Mouse (Mus musculus): ENCODE data around the gene Spata33. TPM values are rescaled to one million over a fixed set of nuclear protein-coding genes. Genes with fewer than 3 reads are reported as not detected.
"Not testable (repeated sequence)": the region's sequence is repeated elsewhere in the genome, so short reads cannot be mapped to it uniquely, and the experiment has no call there.

Gene Spata33
- polyA plus RNA-seq (2015; fragmentation: Nextera tagmentation; extraction: Ambion mirVana) = 7.8 and 8.4 TPM in 2 replicates

- WGBS = 2% methylated on average over 76 of the region's 76 CpGs
- peak; percentile 94 for ATAC-seq (ENCODE audit: low FRiP score)
These were observed at the start of gene Spata33, which contains the start of gene Chmp1a for GRCm38 (mm10) chr8:123212321-123213117. TSS of gene Spata33 (plus strand) at chr8:123212832. TSS of gene Chmp1a (minus strand) at chr8:123212763.

GRCm38 (mm10) chr8:123181391-123181790 lies 31.2 kb upstream of the Spata33 start:
- Histone ChIP-seq H3K36me3 (no peaks in the 10 kb centered on the region), H3K9me3 (no peaks in the 10 kb centered on the region), H3K4me3 (no peak overlapping the region), H3K27me3 (no peaks in the 10 kb centered on the region), H3K4me2 (no peak overlapping the region), H3K4me1 (replicated peaks) (no peaks in the 10 kb centered on the region), H3K9ac (no peak overlapping the region), H3K27ac (no peak overlapping the region)
- WGBS = 66% methylated on average over 3 of the region's 3 CpGs
- ATAC-seq (ENCODE audit: low FRiP score) = no peak

More at GRCm38 (mm10) chr8:123212321-123213117, at the start of gene Spata33, which contains the start of gene Chmp1a:
- H3K36me3 ChIP-seq = peaks cover 28% of the 10 kb centered on the region
- peak within 1 kb of the TSS; percentile 99 for H3K9ac ChIP-seq
- H3K4me3 ChIP-seq = peak within 1 kb of the TSS; percentile 97
- peak within 1 kb of the TSS; percentile 94 for H3K4me2 ChIP-seq
- H3K9me3 ChIP-seq = no peaks in the 10 kb centered on the region
- no peaks in the 10 kb centered on the region for H3K27me3 ChIP-seq
- peak within 1 kb of the TSS; percentile 70 for H3K27ac ChIP-seq
- H3K4me1 ChIP-seq (replicated peaks) = peaks cover 26% of the 10 kb centered on the region

GRCm38 (mm10) chr8:123185566-123186409 lies 26.8 kb upstream of the Spata33 start, which contains the start of gene Dpep1:
TSS of gene Dpep1 (plus strand) at chr8:123186242.
- 47% methylated on average over 19 of the region's 19 CpGs for WGBS
- no peak for ATAC-seq (ENCODE audit: low FRiP score)

GRCm38 (mm10) chr8:123188006-123188405 lies 24.6 kb upstream of the Spata33 start:
- ATAC-seq (ENCODE audit: low FRiP score) = no peak
- Histone ChIP-seq H3K27me3 (no peaks in the 10 kb centered on the region), H3K4me1 (replicated peaks) (no peaks in the 10 kb centered on the region; the same call in 1 of the 2 replicates), H3K9ac (no peak overlapping the region), H3K4me3 (no peak overlapping the region), H3K4me2 (no peak overlapping the region), H3K36me3 (no peaks in the 10 kb centered on the region), H3K27ac (no peak overlapping the region), H3K9me3 (no peaks in the 10 kb centered on the region)
- WGBS = 91% methylated on average over 2 of the region's 2 CpGs

More at GRCm38 (mm10) chr8:123185566-123186409, 26.8 kb upstream of the Spata33 start, which contains the start of gene Dpep1:
- no peak within 1 kb of the TSS for H3K4me3 ChIP-seq
- no peak within 1 kb of the TSS for H3K27ac ChIP-seq
- H3K4me1 ChIP-seq (replicated peaks) = no peaks in the 10 kb centered on the region; the same call in 1 of the 2 replicates
- H3K9me3 ChIP-seq = no peaks in the 10 kb centered on the region
- H3K9ac ChIP-seq = no peak within 1 kb of the TSS
- H3K36me3 ChIP-seq = no peaks in the 10 kb centered on the region
- no peaks in the 10 kb centered on the region for H3K27me3 ChIP-seq
- H3K4me2 ChIP-seq = no peak within 1 kb of the TSS

GRCm38 (mm10) chr8:123188841-123189240 lies 23.8 kb upstream of the Spata33 start:
- no peak for ATAC-seq (ENCODE audit: low FRiP score)
- no peaks in the 10 kb centered on the region for H3K27me3 ChIP-seq
- no peak overlapping the region for H3K27ac ChIP-seq
- no peaks in the 10 kb centered on the region for H3K36me3 ChIP-seq
- no peak overlapping the region for H3K4me2 ChIP-seq
- H3K4me1 ChIP-seq (replicated peaks) = no peaks in the 10 kb centered on the region; the same call in 1 of the 2 replicates
- no peaks in the 10 kb centered on the region for H3K9me3 ChIP-seq
- H3K9ac ChIP-seq = no peak overlapping the region
- 83% methylated on average over 7 of the region's 7 CpGs for WGBS
- H3K4me3 ChIP-seq = no peak overlapping the region

- no peaks in the 10 kb centered on the region for H3K36me3 ChIP-seq
- no peaks in the 10 kb centered on the region; the same call in 1 of the 2 replicates for H3K4me1 ChIP-seq (replicated peaks)
- H3K9ac ChIP-seq = no peak overlapping the region
- no peaks in the 10 kb centered on the region for H3K9me3 ChIP-seq
- H3K4me3 ChIP-seq = no peak overlapping the region
- H3K27me3 ChIP-seq = no peaks in the 10 kb centered on the region
- no peak for ATAC-seq (ENCODE audit: low FRiP score)
- 2% methylated on average over 9 of the region's 9 CpGs for WGBS
- H3K27ac ChIP-seq = no peak overlapping the region
- H3K4me2 ChIP-seq = no peak overlapping the region
These were observed 22.0 kb upstream of the Spata33 start for GRCm38 (mm10) chr8:123190678-123191077.

GRCm38 (mm10) chr8:123191908-123192307 lies 20.7 kb upstream of the Spata33 start:
- Histone ChIP-seq H3K27me3 (no peaks in the 10 kb centered on the region), H3K4me2 (no peak overlapping the region), H3K9me3 (no peaks in the 10 kb centered on the region), H3K9ac (no peak overlapping the region), H3K36me3 (no peaks in the 10 kb centered on the region), H3K27ac (no peak overlapping the region), H3K4me3 (no peak overlapping the region), H3K4me1 (replicated peaks) (no peaks in the 10 kb centered on the region; the same call in 1 of the 2 replicates)
- WGBS = 62% methylated on average over 8 of the region's 8 CpGs
- ATAC-seq (ENCODE audit: low FRiP score) = no peak

GRCm38 (mm10) chr8:123193771-123194170 lies 18.9 kb upstream of the Spata33 start:
- no peak overlapping the region for H3K4me2 ChIP-seq
- WGBS = 81% methylated on average over 9 of the region's 9 CpGs
- no peak for ATAC-seq (ENCODE audit: low FRiP score)
- H3K4me1 ChIP-seq (replicated peaks) = no peaks in the 10 kb centered on the region; the same call in 1 of the 2 replicates
- H3K9ac ChIP-seq = no peak overlapping the region
- no peaks in the 10 kb centered on the region for H3K9me3 ChIP-seq
- H3K4me3 ChIP-seq = no peak overlapping the region
- H3K27me3 ChIP-seq = no peaks in the 10 kb centered on the region
- H3K36me3 ChIP-seq = no peaks in the 10 kb centered on the region
- H3K27ac ChIP-seq = no peak overlapping the region

- not testable (repeated sequence) for H3K27me3 ChIP-seq; H3K4me1 ChIP-seq (replicated peaks); H3K4me2 ChIP-seq; H3K9ac ChIP-seq; ATAC-seq (ENCODE audit: low FRiP score); H3K36me3 ChIP-seq; H3K27ac ChIP-seq; H3K9me3 ChIP-seq; H3K4me3 ChIP-seq
- WGBS = 79% methylated on average over 5 of the region's 5 CpGs
These were observed 15.6 kb upstream of the Spata33 start for GRCm38 (mm10) chr8:123197016-123197415.

- no peaks in the 10 kb centered on the region for H3K4me1 ChIP-seq (replicated peaks)
- no peaks in the 10 kb centered on the region for H3K9me3 ChIP-seq
- H3K4me3 ChIP-seq = no peak overlapping the region
- no peak overlapping the region for H3K4me2 ChIP-seq
- peaks cover 11% of the 10 kb centered on the region for H3K36me3 ChIP-seq
- H3K27ac ChIP-seq = no peak overlapping the region
- H3K27me3 ChIP-seq = no peaks in the 10 kb centered on the region
- no peak overlapping the region for H3K9ac ChIP-seq
- WGBS = 75% methylated on average over 14 of the region's 14 CpGs
- no peak for ATAC-seq (ENCODE audit: low FRiP score)
These were observed 12.8 kb upstream of the Spata33 start for GRCm38 (mm10) chr8:123199864-123200263.

- Histone ChIP-seq H3K36me3 (peaks cover 31% of the 10 kb centered on the region), H3K27ac (no peak overlapping the region), H3K4me1 (replicated peaks) (no peaks in the 10 kb centered on the region), H3K4me2 (no peak overlapping the region), H3K4me3 (no peak overlapping the region), H3K9ac (no peak overlapping the region), H3K27me3 (no peaks in the 10 kb centered on the region), H3K9me3 (no peaks in the 10 kb centered on the region)
- WGBS = 25% methylated on average over 5 of the region's 5 CpGs
- ATAC-seq (ENCODE audit: low FRiP score) = no peak
These were observed 10.3 kb upstream of the Spata33 start for GRCm38 (mm10) chr8:123202288-123202687.

- Histone ChIP-seq H3K9ac (no peak overlapping the region), H3K4me3 (no peak overlapping the region), H3K4me1 (replicated peaks) (no peaks in the 10 kb centered on the region), H3K9me3 (no peaks in the 10 kb centered on the region), H3K27me3 (no peaks in the 10 kb centered on the region), H3K27ac (no peak overlapping the region), H3K4me2 (no peak overlapping the region), H3K36me3 (peaks cover 44% of the 10 kb centered on the region)
- WGBS = 95% methylated on average over 3 of the region's 3 CpGs
- no peak for ATAC-seq (ENCODE audit: low FRiP score)
These were observed 9.1 kb upstream of the Spata33 start for GRCm38 (mm10) chr8:123203571-123203970.

Data from hindbrain, embryonic 13.5 days (tissue).